Mouse (Mus musculus) E14TG2a.4 (cell line): ENCODE results near the gene Etl4.

ENCODE experiments used
- CTCF ChIP-seq: conservative IDR thresholded peaks from 2 replicates; pipeline ENCODE4 v1.5.1; 2014; ENCODE audit warnings: low read length
- NANOG ChIP-seq: IDR thresholded peaks from 2 replicates; pipeline ENCODE4 v1.6.1; 2014; ENCODE audit warnings: borderline replicate concordance, low read length, mixed read lengths

DNA sequence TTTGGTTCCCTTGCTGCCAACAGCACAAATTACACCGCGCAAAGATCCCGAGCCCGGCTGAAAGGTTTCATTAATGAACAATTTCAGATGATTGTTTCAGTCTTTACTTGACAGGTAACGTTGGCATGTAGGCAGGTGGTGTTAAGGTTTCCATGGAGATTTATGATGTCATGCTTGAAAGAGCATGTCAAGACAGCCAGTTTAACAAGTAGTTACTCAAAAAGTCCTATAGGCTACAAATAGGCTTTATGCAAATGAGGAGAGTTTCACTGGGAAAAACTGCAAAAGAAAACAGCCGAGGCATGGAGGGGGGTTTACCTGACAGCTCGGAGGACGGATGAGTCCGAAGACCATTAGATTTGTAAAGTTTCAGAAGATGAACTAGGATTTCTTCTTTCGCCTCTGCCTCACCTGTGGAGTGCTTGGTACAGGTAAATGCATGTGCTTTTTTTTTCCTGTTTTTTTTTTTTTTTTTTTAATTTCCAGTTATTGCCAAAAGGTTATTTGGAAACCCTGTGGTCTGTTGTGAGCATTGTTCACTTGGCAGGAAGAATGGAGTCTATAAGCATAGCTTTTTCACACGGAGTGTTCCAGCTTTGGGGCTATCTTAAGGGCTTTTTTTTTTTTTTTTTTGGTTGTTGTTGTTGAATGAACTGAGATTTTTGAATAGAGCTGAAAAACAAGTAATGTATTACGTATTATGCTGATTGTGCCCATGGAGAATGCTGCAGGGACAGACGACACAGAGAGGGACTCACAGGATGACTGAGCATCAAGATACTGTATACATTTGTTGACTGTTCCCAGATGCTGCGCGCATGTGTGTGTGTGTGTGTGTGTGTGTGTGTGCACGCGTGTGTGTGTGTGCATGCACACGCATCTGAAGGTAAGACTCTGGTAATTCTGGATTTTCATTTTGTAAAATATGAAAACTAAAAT is 638.4 kb downstream of the Etl4 start:
- TF ChIP-seq CTCF (no peak), NANOG (no peak)
